Mouse (Mus musculus) liver, embryonic 12.5 days (tissue): ENCODE data around the gene Ptov1. TPM values are rescaled to one million over a fixed set of nuclear protein-coding genes. Genes with fewer than 3 reads are reported as not detected.
"Not testable (repeated sequence)": the region's sequence is repeated elsewhere in the genome, so short reads cannot be mapped to it uniquely, and the experiment has no call there.

Experiments
- ATAC-seq: fragments of 200-750 bp; cut with Nextera tagmentation; 2 replicates; pipeline ENCODE4 v1.8.0; 2017; ENCODE audit warnings: moderate number of reproducible peaks, mild to moderate bottlenecking, moderate library complexity
- H3K27ac ChIP-seq: fragments of 300-500 bp; sonication (generic); 2 replicates; pipeline ENCODE4 v1.5.1; 2016; ENCODE audit warnings: mild to moderate bottlenecking
- H3K27me3 ChIP-seq: fragments of 300-500 bp; sonication (generic); replicated peaks from 2 replicates; pipeline ENCODE4 v1.6.1; 2016; ENCODE audit warnings: mild to moderate bottlenecking, moderate library complexity
- H3K36me3 ChIP-seq: fragments of 300-500 bp; sonication (generic); 2 replicates; pipeline ENCODE4 v1.6.1; 2016; ENCODE audit warnings: mild to moderate bottlenecking, moderate library complexity
- H3K4me1 ChIP-seq: fragments of 300-500 bp; sonication (generic); 2 replicates; pipeline ENCODE4 v1.6.1; 2016
- H3K4me2 ChIP-seq: fragments of 300-500 bp; sonication (generic); 2 replicates; pipeline ENCODE4 v1.6.1; 2016; ENCODE audit warnings: mild to moderate bottlenecking, moderate library complexity
- H3K4me3 ChIP-seq: fragments of 300-500 bp; sonication (generic); 2 replicates; pipeline ENCODE4 v1.5.1; 2016; ENCODE audit warnings: mild to moderate bottlenecking, moderate library complexity
- H3K9ac ChIP-seq: fragments of 300-500 bp; sonication (generic); 2 replicates; pipeline ENCODE4 v1.6.1; 2016; ENCODE audit warnings: mild to moderate bottlenecking, moderate library complexity
- H3K9me3 ChIP-seq: fragments of 300-500 bp; sonication (generic); replicated peaks from 2 replicates; pipeline ENCODE4 v1.6.1; 2016; ENCODE audit warnings: mild to moderate bottlenecking, moderate library complexity
- WGBS: fragments of 180-500 bp; shearing (Covaris S2); methylation state at CpG from one replicate; pipeline ENCODE4 v1.1.7; 2016; ENCODE audit not compliant: insufficient replicate concordance; 5-methylcytosine and 5-hydroxymethylcytosine counted together
- polyA plus RNA-seq: library from polyadenylated mRNA; unstranded; fragments of >200 nt; fragmentation: Nextera tagmentation; extraction: Ambion mirVana; gene quantifications from 2 replicates; pipeline ENCODE4 v1.2.1, GENCODE M21; 2016

Gene Ptov1
- polyA plus RNA-seq, 1 experiment from 2014 or later = 121 TPM

DNA sequence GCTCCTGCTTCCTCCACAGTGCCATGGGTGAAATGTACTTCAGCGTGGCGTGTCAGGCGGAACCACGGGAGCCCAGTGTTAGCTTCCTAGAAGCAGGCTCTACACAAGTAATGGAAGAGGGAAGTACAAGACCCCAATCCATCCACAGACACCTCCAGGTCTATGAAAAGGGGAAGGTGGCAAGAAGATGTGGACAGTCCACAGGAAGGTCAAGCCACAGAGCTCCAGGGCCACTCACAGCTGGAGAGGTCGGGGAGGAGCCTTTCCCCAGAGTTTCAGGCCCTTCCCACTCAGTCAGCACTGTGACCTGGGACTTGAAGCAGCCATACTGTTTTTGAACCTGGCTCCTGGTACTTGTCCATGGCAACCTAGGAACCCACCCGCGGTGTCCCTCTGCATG, 17.4 kb upstream of the Ptov1 start:
- H3K27ac ChIP-seq = no peak overlapping the region
- H3K4me1 ChIP-seq = peaks cover 46% of the 10 kb centered on the region
- H3K4me2 ChIP-seq = no peak overlapping the region
- 71% methylated on average over 7 of the region's 7 CpGs for WGBS
- H3K9me3 ChIP-seq = no peaks in the 10 kb centered on the region
- no peak for ATAC-seq
- no peak overlapping the region for H3K9ac ChIP-seq
- peaks cover 77% of the 10 kb centered on the region for H3K36me3 ChIP-seq
- H3K27me3 ChIP-seq = no peaks in the 10 kb centered on the region
- H3K4me3 ChIP-seq = no peak overlapping the region

DNA sequence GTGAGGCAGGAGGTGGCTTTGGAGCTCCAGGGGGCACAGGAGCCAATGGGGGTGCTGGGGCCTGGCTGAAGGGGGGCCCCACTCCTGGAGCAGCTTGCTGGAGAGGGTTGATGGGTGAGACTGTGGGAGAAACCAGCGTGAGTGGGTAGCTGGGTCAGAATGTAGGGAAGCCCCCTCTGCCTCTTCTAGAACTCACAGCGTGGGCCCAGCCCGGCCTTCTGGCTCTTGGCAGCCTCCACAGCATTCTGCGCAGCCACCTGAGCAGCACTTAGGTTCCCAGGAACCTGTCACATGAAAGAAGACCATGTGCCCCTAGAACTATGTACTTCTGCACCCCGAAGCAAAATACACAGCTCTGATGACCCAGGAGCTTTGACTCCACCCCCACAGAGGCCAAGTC, 15.0 kb upstream of the Ptov1 start:
- Histone ChIP-seq H3K4me2 (no peak overlapping the region), H3K4me3 (no peak overlapping the region), H3K4me1 (peaks cover 27% of the 10 kb centered on the region), H3K9ac (no peak overlapping the region), H3K27me3 (no peaks in the 10 kb centered on the region), H3K27ac (no peak overlapping the region), H3K36me3 (peaks cover 92% of the 10 kb centered on the region), H3K9me3 (no peaks in the 10 kb centered on the region)
- ATAC-seq = no peak
- WGBS = 86% methylated on average over 5 of the region's 5 CpGs

DNA sequence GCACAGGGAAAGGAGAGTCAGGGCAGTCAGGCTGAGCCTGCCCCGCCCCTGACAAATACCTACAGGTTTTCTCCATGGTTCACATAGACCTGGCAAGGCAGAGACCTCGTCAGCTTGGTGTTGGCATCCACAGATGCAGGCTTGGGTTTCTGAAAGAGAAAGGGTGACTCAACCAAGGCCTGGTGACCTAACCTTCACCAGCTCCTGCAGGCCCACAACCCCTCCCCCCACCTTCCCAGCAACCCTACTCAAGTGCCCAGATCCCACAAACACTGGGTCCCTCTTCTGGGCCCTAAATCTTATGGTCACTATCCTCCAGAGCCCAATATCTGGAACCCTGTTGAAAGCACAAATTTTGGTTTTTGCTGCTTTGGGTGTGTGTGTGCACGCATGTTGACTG, 13.4 kb upstream of the Ptov1 start:
- Histone ChIP-seq H3K27me3 (no peaks in the 10 kb centered on the region), H3K4me3 (no peak overlapping the region), H3K9me3 (no peaks in the 10 kb centered on the region), H3K4me1 (peaks cover 11% of the 10 kb centered on the region), H3K27ac (no peak overlapping the region), H3K9ac (no peak overlapping the region), H3K36me3 (peaks cover 92% of the 10 kb centered on the region), H3K4me2 (no peak overlapping the region)
- 76% methylated on average over 3 of the region's 3 CpGs for WGBS
- ATAC-seq = no peak

DNA sequence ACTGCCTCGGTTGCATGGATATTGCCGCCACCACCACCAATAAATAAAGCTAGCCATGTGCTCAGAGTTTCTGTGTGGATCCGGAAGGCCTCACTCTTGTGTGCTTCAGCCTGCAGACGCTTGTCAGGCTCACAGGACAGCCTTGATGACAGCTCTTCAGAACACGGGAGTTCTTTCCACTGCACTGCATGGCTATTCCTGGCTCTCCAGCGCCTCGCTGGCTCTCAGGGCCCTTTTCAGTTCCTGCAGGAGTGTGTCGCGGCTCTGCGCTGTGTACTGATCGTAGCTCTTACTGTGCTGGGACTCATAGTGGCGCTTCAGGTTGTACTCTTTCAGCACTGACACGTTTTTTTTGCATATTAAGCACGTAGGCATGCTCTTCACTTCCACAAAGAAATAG, 8.2 kb upstream of the Ptov1 start:
- H3K36me3 ChIP-seq = peaks cover 71% of the 10 kb centered on the region
- 81% methylated on average over 14 of the region's 14 CpGs for WGBS

DNA sequence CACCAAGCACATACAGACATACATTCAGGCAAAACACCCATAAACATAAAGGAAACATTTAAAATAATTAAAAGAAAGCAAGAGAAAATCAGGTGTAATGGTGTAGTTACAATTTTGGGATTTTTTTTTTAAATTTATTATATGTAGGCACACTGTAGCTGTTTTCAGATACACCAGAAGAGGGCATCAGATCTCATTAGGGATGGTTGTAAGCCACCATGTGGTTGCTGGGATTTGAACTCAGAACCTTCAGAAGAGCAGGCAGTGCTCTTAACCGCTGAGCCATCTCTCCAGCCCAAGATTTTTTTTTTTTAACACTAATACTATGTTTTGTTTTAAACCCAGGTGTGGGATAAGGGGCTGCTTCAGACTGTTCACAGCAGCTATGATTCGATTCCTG, 2.2 kb upstream of the Ptov1 start:
- not testable (repeated sequence) for H3K9me3 ChIP-seq, H3K4me2 ChIP-seq, H3K27ac ChIP-seq, H3K4me3 ChIP-seq, H3K27me3 ChIP-seq, H3K9ac ChIP-seq, ATAC-seq
- H3K36me3 ChIP-seq = peaks cover 10% of the 10 kb centered on the region
- 80% methylated on average over 2 of the region's 2 CpGs for WGBS
- H3K4me1 ChIP-seq = peaks cover 59% of the 10 kb centered on the region

More for the DNA sequence above, 8.2 kb upstream of the Ptov1 start:
- ATAC-seq = no peak
- Histone ChIP-seq H3K4me2 (no peak overlapping the region), H3K4me1 (peaks cover 21% of the 10 kb centered on the region), H3K4me3 (no peak overlapping the region), H3K27me3 (no peaks in the 10 kb centered on the region), H3K27ac (no peak overlapping the region), H3K9ac (no peak overlapping the region), H3K9me3 (no peaks in the 10 kb centered on the region)

DNA sequence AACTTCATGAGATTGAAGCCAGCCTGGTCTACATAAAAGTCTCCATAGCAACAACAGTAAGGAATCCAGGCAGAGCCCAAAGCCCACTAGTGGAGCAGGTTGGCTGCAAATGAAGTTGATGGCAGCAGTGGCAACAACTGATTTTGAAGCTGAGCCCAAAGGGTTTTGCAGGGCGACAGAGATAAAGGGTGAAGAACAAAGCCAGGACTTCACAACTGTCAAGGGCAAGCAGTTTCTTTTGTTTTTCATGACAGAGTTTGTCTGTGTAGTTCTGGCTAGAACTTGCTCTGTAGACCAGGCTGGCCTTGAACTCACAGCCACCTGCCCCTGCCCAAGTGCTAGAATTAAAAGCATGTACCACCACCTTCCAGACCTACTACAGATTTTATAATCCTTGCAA, 1.6 kb upstream of the Ptov1 start:
- Histone ChIP-seq H3K4me2 (no peak overlapping the region), H3K4me1 (peaks cover 65% of the 10 kb centered on the region), H3K27me3 (no peaks in the 10 kb centered on the region), H3K36me3 (peaks cover 8% of the 10 kb centered on the region), H3K4me3 (no peak overlapping the region), H3K9ac (no peak overlapping the region), H3K27ac (no peak overlapping the region), H3K9me3 (no peaks in the 10 kb centered on the region)
- ATAC-seq = no peak
- WGBS = 76% methylated on average over 1 of the region's 1 CpGs

DNA sequence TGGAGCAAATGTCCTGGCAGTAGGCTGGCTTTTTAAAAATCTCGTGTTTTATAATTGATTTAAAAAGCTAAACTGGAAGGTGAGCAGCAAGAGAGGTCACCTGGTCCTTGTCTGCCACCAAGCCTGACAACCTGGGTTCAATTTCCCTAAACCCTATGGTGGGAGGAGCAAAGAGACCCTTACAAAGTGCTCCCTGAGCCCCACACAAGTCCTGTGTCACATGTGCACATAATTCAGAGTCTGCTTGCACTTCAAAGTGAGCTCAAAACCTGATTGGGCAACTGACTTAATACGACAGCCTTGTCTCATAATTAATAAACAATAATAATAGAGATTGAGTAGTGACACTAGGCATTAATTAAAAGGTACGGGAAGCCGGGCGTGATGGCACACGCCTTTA, 1.0 kb upstream of the Ptov1 start:
- 76% methylated on average over 6 of the region's 6 CpGs for WGBS

DNA sequence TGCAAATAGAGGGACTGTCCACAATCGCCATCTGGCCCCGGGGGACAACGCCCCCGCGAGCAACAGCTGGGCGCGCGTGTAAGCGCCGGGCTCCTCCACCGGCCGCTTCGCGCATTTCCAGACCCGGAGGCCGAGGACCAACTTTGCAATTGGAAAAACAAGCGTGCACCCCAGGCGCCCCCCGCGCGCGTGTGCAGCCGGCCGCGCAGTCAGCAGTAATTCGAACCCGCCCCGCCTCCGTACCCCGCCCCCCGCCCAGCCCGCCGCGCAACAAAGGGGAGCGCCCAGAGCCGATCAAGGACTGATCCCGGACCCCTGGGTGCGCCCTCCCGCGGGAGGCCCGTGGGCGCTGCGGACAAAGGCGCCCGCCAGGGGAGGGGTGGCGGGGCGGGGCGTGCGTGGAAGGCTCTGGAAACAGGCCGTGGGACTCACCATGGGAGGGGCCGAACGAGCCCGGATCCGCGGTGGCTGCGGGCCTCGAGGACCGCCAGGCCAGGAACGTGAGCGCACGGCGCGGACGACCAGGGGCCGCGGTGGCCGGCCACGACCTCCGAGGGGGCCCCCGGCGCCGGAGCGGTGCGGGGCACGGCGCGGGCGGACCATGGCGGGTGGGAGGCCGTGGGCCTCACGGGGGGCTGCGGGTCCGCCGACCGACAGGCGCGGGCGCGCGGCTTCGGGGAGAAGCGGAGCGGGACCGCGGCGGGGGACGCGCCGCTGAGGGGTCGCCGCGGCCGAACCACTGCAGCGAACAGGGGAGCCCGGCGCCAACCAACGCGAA, 480 bp downstream of the Ptov1 start:
- H3K36me3 ChIP-seq = peaks cover 23% of the 10 kb centered on the region
- H3K4me2 ChIP-seq = peak overlapping the region; percentile 92
- 2% methylated on average over 105 of the region's 108 CpGs for WGBS
- H3K27ac ChIP-seq = peak overlapping the region; percentile 96
- H3K9me3 ChIP-seq = no peaks in the 10 kb centered on the region
- ATAC-seq = peak; percentile 36
- H3K4me3 ChIP-seq = peak overlapping the region; percentile 81
- H3K4me1 ChIP-seq = peaks cover 70% of the 10 kb centered on the region
- H3K9ac ChIP-seq = peak overlapping the region; percentile 90
- no peaks in the 10 kb centered on the region for H3K27me3 ChIP-seq

More for the DNA sequence above, 1.0 kb upstream of the Ptov1 start:
- no peaks in the 10 kb centered on the region for H3K9me3 ChIP-seq
- no peaks in the 10 kb centered on the region for H3K27me3 ChIP-seq
- ATAC-seq = no peak
- peak overlapping the region; percentile 96 for H3K27ac ChIP-seq
- H3K4me3 ChIP-seq = peak overlapping the region; percentile 81
- H3K4me2 ChIP-seq = peak overlapping the region; percentile 92
- H3K9ac ChIP-seq = peak overlapping the region; percentile 90; the same call in 1 of the 2 replicates
- peaks cover 69% of the 10 kb centered on the region for H3K4me1 ChIP-seq
- peaks cover 8% of the 10 kb centered on the region; the same call in 1 of the 2 replicates for H3K36me3 ChIP-seq

DNA sequence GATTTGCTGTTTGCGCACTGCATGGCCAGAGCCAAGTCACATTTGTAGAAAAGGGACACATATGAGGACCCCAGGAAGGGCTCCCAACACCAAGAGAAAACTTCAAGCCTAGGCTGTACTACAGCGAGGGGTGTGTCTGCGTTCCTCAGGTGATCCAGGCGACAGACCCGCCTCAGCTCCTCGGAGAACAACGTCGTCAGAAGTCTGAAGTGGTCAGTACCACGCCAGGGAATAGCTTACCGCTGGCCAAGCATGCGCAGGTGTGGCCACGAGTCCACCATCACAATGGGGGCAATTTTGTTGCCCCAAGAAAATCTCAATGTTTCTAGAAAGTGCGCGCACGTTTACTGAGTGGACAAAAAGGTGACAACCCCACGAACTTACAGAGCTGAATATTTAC, 1.1 kb downstream of the Ptov1 start:
- Histone ChIP-seq H3K4me3 (peak overlapping the region; percentile 81), H3K36me3 (peaks cover 29% of the 10 kb centered on the region), H3K4me2 (peak overlapping the region; percentile 92), H3K9ac (peak overlapping the region; percentile 90), H3K27ac (peak overlapping the region; percentile 96; the same call in 1 of the 2 replicates), H3K9me3 (no peaks in the 10 kb centered on the region), H3K4me1 (peaks cover 68% of the 10 kb centered on the region), H3K27me3 (no peaks in the 10 kb centered on the region)
- 13% methylated on average over 16 of the region's 16 CpGs for WGBS
- ATAC-seq = no peak

DNA sequence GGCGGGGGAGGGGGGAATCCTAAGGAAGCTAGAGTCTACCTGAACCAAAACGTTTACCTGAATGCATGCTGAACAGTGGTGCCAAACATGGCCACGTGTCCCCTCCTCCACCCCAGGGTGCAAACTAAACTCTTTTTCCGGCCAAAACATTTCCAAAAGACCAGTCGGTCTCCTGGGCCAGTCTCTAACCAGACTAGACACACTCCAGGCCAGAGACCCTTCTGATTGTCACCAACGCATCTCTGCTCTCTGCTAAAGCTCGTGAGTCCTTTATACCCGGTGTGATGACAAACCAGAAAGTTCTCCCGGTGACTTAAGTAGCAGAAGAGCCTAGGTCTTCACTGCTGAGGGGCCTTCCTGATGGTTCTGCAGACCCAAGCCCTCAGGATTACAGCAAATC, 1.8 kb downstream of the Ptov1 start:
- Histone ChIP-seq H3K4me2 (peak overlapping the region; percentile 92), H3K27ac (no peak overlapping the region), H3K36me3 (peaks cover 36% of the 10 kb centered on the region), H3K9ac (no peak overlapping the region; the same call in 1 of the 2 replicates), H3K9me3 (no peaks in the 10 kb centered on the region), H3K4me1 (peaks cover 62% of the 10 kb centered on the region), H3K4me3 (peak overlapping the region; percentile 81), H3K27me3 (no peaks in the 10 kb centered on the region)
- 65% methylated on average over 9 of the region's 9 CpGs for whole genome bisulfite sequencing
- no peak for ATAC-seq

DNA sequence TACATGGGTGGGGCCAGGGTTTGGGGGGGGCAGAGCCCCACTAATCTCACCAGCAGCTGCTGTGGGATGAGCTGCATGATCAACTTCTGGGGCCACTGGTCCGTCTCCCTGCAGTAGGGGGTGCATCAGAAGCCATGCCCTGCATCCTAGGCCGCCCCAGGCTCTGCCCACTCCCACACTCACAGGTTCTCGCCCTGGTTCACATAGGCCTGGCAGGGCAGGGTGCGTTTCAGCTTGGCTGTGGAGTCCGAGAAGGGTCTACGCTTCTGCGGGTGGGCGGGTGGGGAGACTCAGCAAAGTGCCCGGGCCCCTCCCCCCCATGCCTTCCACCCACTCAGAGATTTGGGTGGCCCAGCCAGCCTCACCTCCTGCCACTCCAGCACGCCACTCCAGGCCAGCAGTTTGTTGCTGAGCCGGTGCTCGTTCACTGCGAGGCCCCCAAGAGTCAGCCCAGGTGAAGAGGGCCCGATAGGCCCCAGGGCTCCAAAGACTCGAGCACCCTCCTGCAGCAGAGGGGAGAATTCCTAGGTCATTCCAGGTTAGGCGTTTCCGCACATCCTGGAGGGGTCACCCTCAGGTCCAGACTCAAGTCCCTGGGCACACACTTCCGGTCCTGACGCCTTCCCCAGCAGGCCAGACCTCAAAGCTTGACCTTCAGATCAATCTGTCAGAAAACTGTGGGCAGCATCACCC, 2.4 kb downstream of the Ptov1 start:
- Histone ChIP-seq H3K9me3 (no peaks in the 10 kb centered on the region), H3K9ac (no peak overlapping the region), H3K4me2 (peak overlapping the region; percentile 92), H3K36me3 (peaks cover 42% of the 10 kb centered on the region), H3K27ac (peak overlapping the region; percentile 22; the same call in 1 of the 2 replicates), H3K27me3 (no peaks in the 10 kb centered on the region), H3K4me3 (no peak overlapping the region; the same call in 1 of the 2 replicates), H3K4me1 (peaks cover 57% of the 10 kb centered on the region)
- 76% methylated on average over 19 of the region's 19 CpGs for WGBS
- no peak for ATAC-seq
